Mouse (Mus musculus): ENCODE data around the gene Calhm6.
A peak's percentile ranks its signal among the peaks of the same experiment; 100 is the strongest.

Gene Calhm6

GRCm38 (mm10) chr10:34096418-34096883 is 31.3 kb downstream of the Calhm6 start, which contains the start of gene Calhm5:
Gene Calhm5 (minus strand): TSS chr10:34096519.
- peak; percentile 45 for DNase-seq (ENCODE audit: low spot score)

GRCm38 (mm10) chr10:34095964-34096363 is 31.8 kb downstream of the Calhm6 start:
- DNase-seq (ENCODE audit: low spot score), result peak; percentile 13

- DNase-seq (ENCODE audit: low spot score), result peak; percentile 49
Observed at GRCm38 (mm10) chr10:34095147-34095546, 32.6 kb downstream of the Calhm6 start.

GRCm38 (mm10) chr10:34091888-34092287 is 35.9 kb downstream of the Calhm6 start:
- no peak for DNase-seq (ENCODE audit: low spot score)

- no peak for DNase-seq (ENCODE audit: low spot score)
Observed at GRCm38 (mm10) chr10:34090481-34090880, 37.3 kb downstream of the Calhm6 start.

GRCm38 (mm10) chr10:34089517-34089916 is 38.3 kb downstream of the Calhm6 start:
- DNase-seq (ENCODE audit: low spot score), result no peak

GRCm38 (mm10) chr10:34088515-34088914 is 39.3 kb downstream of the Calhm6 start:
- DNase-seq (ENCODE audit: low spot score), result no peak

GRCm38 (mm10) chr10:34086514-34086913 is 41.3 kb downstream of the Calhm6 start:
- DNase-seq (ENCODE audit: low spot score), result no peak

Measured in retina, embryonic 14.5 days (tissue).